21 mouse cellular contexts compared by ENCODE assay signal in the genomic region with DNA sequence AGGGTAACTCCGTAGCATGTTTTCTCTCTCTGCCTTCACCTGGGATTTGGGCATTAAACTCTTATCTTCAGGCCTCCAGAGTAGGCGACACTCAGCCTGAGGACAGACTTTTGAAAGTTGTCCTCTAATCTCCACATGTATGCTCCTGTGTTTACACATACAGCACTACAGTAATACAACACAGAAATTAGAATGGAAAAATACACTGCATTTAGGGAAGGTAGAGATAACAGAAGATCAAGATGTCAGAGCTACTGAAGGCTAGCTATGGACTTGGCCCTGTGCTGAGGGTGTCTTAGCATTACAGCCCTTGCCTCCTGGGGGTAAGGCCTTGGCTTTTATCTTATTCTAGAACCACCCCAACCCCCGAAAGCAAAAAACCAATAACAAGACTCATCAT. TPM values are rescaled to one million over a fixed set of nuclear protein-coding genes. Genes with fewer than 3 reads are reported as not detected.
DNase-seq lines count a peak whose midpoint lies in the region; ATAC-seq and TF ChIP-seq lines count a peak whose summit lies in the region.
"Had no signal": no experiment of that assay in that cellular context is flagged by ENCODE, and none has a peak within 500 bp of the region (broad histone marks: within the 10 kb centered on the region; RNA-seq: fewer than 3 reads in every experiment).

No protein-coding gene starts in this region.

- 0 out of 2 replicates have a peak, but pooled peaks have one; percentile 13 for ATAC-seq in liver, embryonic 12.5 days
- no peak for ATAC-seq in liver, embryonic 11.5 days (replicated peaks; ENCODE audit: low FRiP score)
- ATAC-seq in megakaryocyte-erythroid progenitor cell, adult 5-6 weeks (replicated peaks; ENCODE audit: low FRiP score, low TSS enrichment, poor library complexity, severe bottlenecking): peak; percentile 36
- ATAC-seq: activated CD4-positive, CD25-positive, alpha-beta regulatory T cell, adult 4 months; forebrain, embryonic 14.5 days; forebrain, embryonic 16.5 days; Patski had no signal

- no peak overlapping the region for H3K4me3 ChIP-seq in liver, embryonic 12.5 days
- H3K4me3 ChIP-seq in liver, embryonic 11.5 days (ENCODE audit: low read depth, low read length): no peak overlapping the region
- H3K4me3 ChIP-seq in MEL (ENCODE audit: control insufficient read depth in 1 of 2, insufficient read depth in 1 of 2, low read depth in 2 of 2, low read length in 2 of 2): no peak overlapping the region
- H3K4me3 ChIP-seq in forebrain, embryonic 10.5 days: no peak overlapping the region
- H3K4me3 ChIP-seq: embryonic facial prominence, embryonic 10.5 days; embryonic facial prominence, embryonic 12.5 days; forebrain, embryonic 12.5 days had no signal

- TF ChIP-seq POLR2A in MEL (IDR thresholded peaks at IDR 0.05; ENCODE audit: control insufficient read depth in 1 of 2, insufficient read depth in 1 of 2, low read depth in 1 of 2, low read length in 2 of 2, poor library complexity in 1 of 2): no peak

- no peak for DNase-seq in liver, embryonic 11.5 days (ENCODE audit: low spot score)
- DNase-seq in MEL (ENCODE audit: low read depth, low spot score): peak; percentile 53
- no peak for DNase-seq in forebrain, embryonic 10.5 days (ENCODE audit: extremely low spot score, low spot score)
- DNase-seq: adrenal gland, adult 8-10 months; adrenal gland, postnatal 14 days; adrenal gland, postnatal 36 days; cerebellum, adult 11-12 months; cerebellum, adult 2 months; cerebellum, adult 9-10 months; cerebellum, postnatal 10 days; cerebellum, postnatal 25 days had no signal

- TF ChIP-seq RAD21 in MEL (IDR thresholded peaks at IDR 0.05; ENCODE audit: low read depth, low read length): no peak

- H3K36me3 ChIP-seq in liver, embryonic 12.5 days: peaks cover 4% of the 10 kb centered on the region; the same call in 1 of the 2 replicates
- no peaks in the 10 kb centered on the region for H3K36me3 ChIP-seq in liver, embryonic 11.5 days (ENCODE audit: control insufficient read depth, insufficient read depth, low read length)
- peaks cover 0 to 36% of the 10 kb centered on the region in 2 experiments; a peak in 2 of 4 replicates for H3K36me3 ChIP-seq in MEL (ENCODE audit: control insufficient read depth in 1 of 2, insufficient read depth in 2 of 2, low read length in 2 of 2)
- no peaks in the 10 kb centered on the region for H3K36me3 ChIP-seq in forebrain, embryonic 10.5 days (replicated peaks)
- H3K36me3 ChIP-seq: forebrain, embryonic 12.5 days had no signal

- no peaks in the 10 kb centered on the region for H3K79me2 ChIP-seq in MEL (ENCODE audit: control insufficient read depth, insufficient read depth, low read length, poor library complexity)

- TF ChIP-seq CTCF in MEL (IDR thresholded peaks at IDR 0.05 in 2 of 3, conservative IDR thresholded peaks at IDR 0.05 in 1 of 3; ENCODE audit: control insufficient read depth in 1 of 3, insufficient read depth in 1 of 3, low read depth in 2 of 3, low read length in 3 of 3, poor library complexity in 1 of 3, severe bottlenecking in 1 of 3): no peak

- no peaks in the 10 kb centered on the region for H3K9me3 ChIP-seq in liver, embryonic 12.5 days (replicated peaks)
- no peaks in the 10 kb centered on the region for H3K9me3 ChIP-seq in liver, embryonic 11.5 days (ENCODE audit: control insufficient read depth, low read length)
- H3K9me3 ChIP-seq in MEL (replicated peaks; ENCODE audit: insufficient read depth, low read length): no peaks in the 10 kb centered on the region
- H3K9me3 ChIP-seq in forebrain, embryonic 10.5 days: no peaks in the 10 kb centered on the region
- H3K9me3 ChIP-seq: embryonic facial prominence, embryonic 10.5 days; embryonic facial prominence, embryonic 12.5 days; forebrain, embryonic 12.5 days had no signal

- no peaks in the 10 kb centered on the region for H3K27me3 ChIP-seq in liver, embryonic 12.5 days (replicated peaks)
- H3K27me3 ChIP-seq in liver, embryonic 11.5 days (replicated peaks; ENCODE audit: control insufficient read depth, insufficient read depth, low read length): no peaks in the 10 kb centered on the region
- H3K27me3 ChIP-seq in MEL (ENCODE audit: control insufficient read depth in 1 of 2, insufficient read depth in 2 of 2, low read length in 2 of 2): no peaks in the 10 kb centered on the region
- no peaks in the 10 kb centered on the region for H3K27me3 ChIP-seq in forebrain, embryonic 10.5 days (ENCODE audit: poor library complexity, severe bottlenecking)
- H3K27me3 ChIP-seq: embryonic facial prominence, embryonic 12.5 days; forebrain, embryonic 12.5 days; Patski had no signal

- H3K9ac ChIP-seq in liver, embryonic 12.5 days: no peak overlapping the region
- H3K9ac ChIP-seq in liver, embryonic 11.5 days (ENCODE audit: low read depth, low read length): no peak overlapping the region
- no peak overlapping the region for H3K9ac ChIP-seq in MEL (ENCODE audit: control insufficient read depth, low read depth, low read length, poor library complexity, severe bottlenecking)
- H3K9ac ChIP-seq: embryonic facial prominence, embryonic 12.5 days; forebrain, embryonic 12.5 days had no signal

- 44% methylated on average over 3 of the region's 3 CpGs for WGBS in liver, embryonic 12.5 days (ENCODE audit: insufficient replicate concordance)
- WGBS in liver, embryonic 11.5 days: 58% methylated on average over 3 of the region's 3 CpGs
- WGBS in forebrain, embryonic 10.5 days: 92% methylated on average over 3 of the region's 3 CpGs

- no peak overlapping the region for H3K27ac ChIP-seq in liver, embryonic 12.5 days
- no peak overlapping the region for H3K27ac ChIP-seq in liver, embryonic 11.5 days (ENCODE audit: low read depth, low read length)
- H3K27ac ChIP-seq in MEL (ENCODE audit: control insufficient read depth, low read depth, low read length): peak overlapping the region; percentile 12; the same call in 1 of the 2 replicates
- no peak overlapping the region for H3K27ac ChIP-seq in forebrain, embryonic 10.5 days
- H3K27ac ChIP-seq: embryonic facial prominence, embryonic 10.5 days; embryonic facial prominence, embryonic 12.5 days; forebrain, embryonic 12.5 days had no signal

- peaks cover 32% of the 10 kb centered on the region for H3K4me1 ChIP-seq in liver, embryonic 12.5 days
- H3K4me1 ChIP-seq in liver, embryonic 11.5 days (replicated peaks; ENCODE audit: control insufficient read depth, insufficient read depth, low read length): peaks cover 8% of the 10 kb centered on the region
- peaks cover 17 to 29% of the 10 kb centered on the region in 2 experiments for H3K4me1 ChIP-seq in MEL (ENCODE audit: control insufficient read depth in 1 of 2, insufficient read depth in 2 of 2, low read length in 2 of 2)
- H3K4me1 ChIP-seq in forebrain, embryonic 10.5 days: no peaks in the 10 kb centered on the region
- H3K4me1 ChIP-seq: embryonic facial prominence, embryonic 10.5 days; embryonic facial prominence, embryonic 12.5 days; forebrain, embryonic 12.5 days had no signal

- H3K4me2 ChIP-seq in liver, embryonic 12.5 days: no peak overlapping the region
- no peak overlapping the region for H3K4me2 ChIP-seq in liver, embryonic 11.5 days
- H3K4me2 ChIP-seq: embryonic facial prominence, embryonic 12.5 days; forebrain, embryonic 12.5 days had no signal

- peak; percentile 38 to 65 for TF ChIP-seq EP300 in MEL (IDR thresholded peaks at IDR 0.05; ENCODE audit: low read depth in 1 of 2, low read length in 2 of 2)

RNA-seq across cellular contexts. Expression of a gene that starts 8.7 kb away (rescaled TPM):
- 28.0 and 29.2 TPM in 2 replicates for polyA plus RNA-seq in liver, embryonic 12.5 days (2016; fragmentation: Nextera tagmentation; extraction: Ambion mirVana)
- 41.9 and 47.3 TPM in 2 replicates for polyA plus RNA-seq in liver, embryonic 11.5 days (2014; fragmentation: Nextera tagmentation; extraction: Ambion mirVana)
- total RNA-seq in MEL (2012; rRNA removed): 167 and 175 TPM in 2 replicates
- 100 to 1,000 TPM; 185 to 478 TPM for polyA plus RNA-seq in MEL (2012; ENCODE audit: insufficient read depth in 1 of 2, insufficient read length in 2 of 2, low read depth in 1 of 2, low replicate concordance in 2 of 2, missing spikeins in 1 of 2)
- total RNA-seq in megakaryocyte-erythroid progenitor cell, adult 5-6 weeks (2014; fragmentation: Nextera tagmentation): 26.1 and 33.5 TPM in 2 replicates
- 28.2 and 37.4 TPM in 2 replicates for total RNA-seq in megakaryocyte-erythroid progenitor cell, adult 5-6 weeks (2017)
- 38.1 and 39.5 TPM in 2 replicates for polyA plus RNA-seq in forebrain, embryonic 10.5 days (2016; fragmentation: Nextera tagmentation; extraction: Ambion mirVana)

RNA-seq across cellular contexts. Expression of a gene that starts 17.6 kb away (rescaled TPM):
- polyA plus RNA-seq in liver, embryonic 12.5 days (2016; fragmentation: Nextera tagmentation; extraction: Ambion mirVana): 63.5 and 64.6 TPM in 2 replicates
- 95.1 and 110 TPM in 2 replicates for polyA plus RNA-seq in liver, embryonic 11.5 days (2014; fragmentation: Nextera tagmentation; extraction: Ambion mirVana)
- 688 and 860 TPM in 2 replicates for total RNA-seq in MEL (2012; rRNA removed)
- polyA plus RNA-seq in MEL (2012; ENCODE audit: insufficient read depth in 1 of 2, insufficient read length in 2 of 2, low read depth in 1 of 2, low replicate concordance in 2 of 2, missing spikeins in 1 of 2): 100 to 1,000 TPM; 298 to 548 TPM
- total RNA-seq in megakaryocyte-erythroid progenitor cell, adult 5-6 weeks (2014; fragmentation: Nextera tagmentation): 439 and 454 TPM in 2 replicates
- total RNA-seq in megakaryocyte-erythroid progenitor cell, adult 5-6 weeks (2017): 1,383 and 1,827 TPM in 2 replicates
- 100 and 110 TPM in 2 replicates for polyA plus RNA-seq in forebrain, embryonic 10.5 days (2016; fragmentation: Nextera tagmentation; extraction: Ambion mirVana)

RNA-seq across cellular contexts. Expression of a gene that starts 17.8 kb away (rescaled TPM):
- polyA plus RNA-seq in liver, embryonic 12.5 days (2016; fragmentation: Nextera tagmentation; extraction: Ambion mirVana): 3.8 TPM in 2 replicates
- 4.2 and 4.5 TPM in 2 replicates for polyA plus RNA-seq in liver, embryonic 11.5 days (2014; fragmentation: Nextera tagmentation; extraction: Ambion mirVana)
- total RNA-seq in MEL (2012; rRNA removed): 10.4 and 12.8 TPM in 2 replicates
- 10 to 100 TPM; 31.8 to 56.2 TPM for polyA plus RNA-seq in MEL (2012; ENCODE audit: insufficient read depth in 1 of 2, insufficient read length in 2 of 2, low read depth in 1 of 2, low replicate concordance in 2 of 2, missing spikeins in 1 of 2)
- total RNA-seq in megakaryocyte-erythroid progenitor cell, adult 5-6 weeks (2014; fragmentation: Nextera tagmentation): 6.5 and 8.3 TPM in 2 replicates
- total RNA-seq in megakaryocyte-erythroid progenitor cell, adult 5-6 weeks (2017): 5.2 and 6.7 TPM in 2 replicates
- 4.4 and 5.2 TPM in 2 replicates for polyA plus RNA-seq in forebrain, embryonic 10.5 days (2016; fragmentation: Nextera tagmentation; extraction: Ambion mirVana)

RNA-seq across cellular contexts. Expression of a gene that starts 49.6 kb away (rescaled TPM):
- polyA plus RNA-seq in liver, embryonic 12.5 days (2016; fragmentation: Nextera tagmentation; extraction: Ambion mirVana): 0.48 and 0.58 TPM in 2 replicates
- 0.84 and 1.4 TPM in 2 replicates for polyA plus RNA-seq in liver, embryonic 11.5 days (2014; fragmentation: Nextera tagmentation; extraction: Ambion mirVana)
- total RNA-seq in MEL (2012; rRNA removed): 18.0 and 27.0 TPM in 2 replicates
- 10 to 100 TPM in 1 of 2 experiments, not detected in 1; 23.5 TPM for polyA plus RNA-seq in MEL (2012; ENCODE audit: insufficient read depth in 1 of 2, insufficient read length in 2 of 2, low read depth in 1 of 2, low replicate concordance in 2 of 2, missing spikeins in 1 of 2)
- 3.0 and 3.4 TPM in 2 replicates for total RNA-seq in megakaryocyte-erythroid progenitor cell, adult 5-6 weeks (2014; fragmentation: Nextera tagmentation)
- 0.88 and 1.5 TPM in 2 replicates for total RNA-seq in megakaryocyte-erythroid progenitor cell, adult 5-6 weeks (2017)
- polyA plus RNA-seq in forebrain, embryonic 10.5 days (2016; fragmentation: Nextera tagmentation; extraction: Ambion mirVana): 0.34 and 0.68 TPM in 2 replicates
- polyA plus RNA-seq: activated CD4-positive, CD25-positive, alpha-beta regulatory T cell, adult 4 months; C2C12 had no signal
